Mouse (Mus musculus): ENCODE measurements around the gene Bcl7b.

The Bcl7b gene

DNA sequence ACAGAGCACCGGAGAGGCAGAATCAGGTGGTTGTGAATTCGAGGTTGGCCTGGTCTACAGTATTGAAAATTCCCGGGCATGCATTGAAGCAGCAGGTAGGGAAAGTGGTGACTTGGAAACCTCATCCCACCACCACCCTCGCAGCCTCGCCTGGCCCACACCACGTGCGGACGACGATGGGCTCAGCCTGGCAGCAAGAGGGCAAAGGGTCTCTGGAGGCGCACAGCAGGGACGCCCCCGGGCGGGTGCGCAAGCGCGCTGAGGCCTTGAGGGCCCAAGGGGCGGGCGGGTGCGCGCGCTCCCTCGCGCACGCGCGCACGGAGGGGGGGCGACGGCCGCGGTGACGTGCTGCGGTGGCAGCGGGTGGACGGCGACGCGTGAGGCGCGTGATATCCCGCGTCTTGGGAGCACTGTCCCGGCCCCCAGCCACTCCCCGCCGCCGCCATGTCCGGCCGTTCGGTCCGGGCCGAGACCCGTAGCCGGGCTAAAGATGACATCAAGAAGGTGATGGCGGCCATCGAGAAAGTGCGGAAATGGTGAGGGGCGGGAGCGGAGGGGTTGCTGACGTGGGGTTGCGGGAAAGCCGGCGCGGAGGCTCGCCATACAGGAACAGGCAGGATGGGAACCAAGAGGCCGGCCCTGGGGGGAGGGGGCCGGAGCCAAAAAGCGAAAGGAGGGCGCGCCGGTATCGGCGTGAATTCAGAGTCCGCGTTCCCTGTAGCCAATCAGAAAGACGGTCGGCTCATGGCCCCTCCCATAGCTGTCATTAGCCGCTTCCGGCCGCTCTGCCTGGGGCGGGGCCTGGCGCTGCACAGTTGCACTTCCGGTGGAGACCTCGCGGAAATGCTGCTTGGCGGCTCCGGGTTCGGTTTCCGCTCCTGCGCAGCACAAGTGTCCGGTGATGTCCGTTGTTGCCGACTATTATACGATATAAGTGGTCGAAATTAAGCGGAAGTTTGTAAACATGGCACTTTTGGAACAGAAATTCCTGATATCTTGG lies at the start of gene Bcl7b:
Gene Bcl7b, plus strand, starts transcription at position 221 of the 1,000 bp plus-strand sequence.
- DNase-seq (ENCODE audit: low spot score) = peak; percentile 90

- DNase-seq (ENCODE audit: low spot score) = peak; percentile 63
Measured at GRCm38 (mm10) chr5:135118589-135119081, 49.4 kb upstream of the Bcl7b start.

DNA sequence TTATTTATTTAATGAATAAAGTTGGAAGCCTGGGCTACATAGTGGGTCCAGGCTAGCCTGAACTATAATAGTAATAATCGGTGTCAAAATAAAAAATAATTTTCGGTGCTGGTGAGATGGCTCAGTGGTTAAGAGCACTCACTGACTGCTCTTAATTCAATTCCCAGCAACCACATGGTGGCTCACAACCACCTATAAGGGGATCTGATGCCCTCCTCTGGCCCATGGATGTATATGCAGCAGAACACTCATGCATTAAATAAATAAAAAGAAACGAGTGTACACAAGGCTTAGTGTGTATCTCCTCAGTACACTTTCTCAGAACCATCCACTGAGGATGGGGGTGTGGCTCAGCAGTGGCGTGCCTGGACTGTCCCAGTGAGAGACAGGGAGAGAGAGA lies 47.3 kb upstream of the Bcl7b start:
- DNase-seq (ENCODE audit: low spot score) = no peak

DNA sequence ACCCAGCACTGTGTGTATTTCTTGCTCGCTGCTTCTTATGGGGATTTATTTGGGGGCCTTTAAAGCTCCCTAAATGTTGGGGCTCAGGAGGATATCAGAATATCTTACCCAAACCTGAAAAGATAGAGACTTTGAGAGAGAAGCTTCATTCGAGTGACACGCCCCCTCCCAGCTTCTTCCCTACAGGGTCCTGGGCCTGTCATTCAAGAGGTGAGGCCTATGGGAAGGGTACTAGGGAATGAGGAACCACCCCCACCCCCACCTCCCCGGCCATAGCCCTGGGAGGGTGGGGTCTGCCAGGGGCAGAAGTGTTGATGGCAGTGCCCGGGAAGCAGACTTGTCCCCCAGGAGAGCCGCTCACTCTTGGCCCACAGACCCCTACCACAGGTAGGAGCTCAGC lies 42.0 kb upstream of the Bcl7b start:
- DNase-seq (ENCODE audit: low spot score) = no peak

DNA sequence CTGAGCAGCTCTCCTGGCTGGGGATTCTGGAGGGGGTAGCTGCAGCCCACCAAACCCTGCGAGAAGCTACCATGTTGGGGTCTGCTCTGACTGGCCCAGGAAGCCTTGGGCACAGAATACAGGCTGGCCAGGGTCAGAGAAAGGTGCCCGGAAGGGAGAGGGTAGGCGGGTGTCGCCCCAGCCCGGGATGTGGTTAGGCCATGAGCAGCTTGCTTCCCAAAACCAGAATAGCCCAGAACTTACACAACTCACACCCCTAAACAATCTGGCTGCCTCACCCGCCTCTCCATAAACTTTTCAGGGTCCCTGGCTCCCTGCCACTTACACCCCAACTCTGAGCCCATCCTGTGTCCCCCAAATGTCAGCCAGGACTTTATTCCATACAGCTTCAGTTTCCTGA lies 40.4 kb upstream of the Bcl7b start:
- DNase-seq (ENCODE audit: low spot score) = no peak

- no peak for DNase-seq (ENCODE audit: low spot score)
Measured at GRCm38 (mm10) chr5:135129747-135130146, 38.3 kb upstream of the Bcl7b start.

GRCm38 (mm10) chr5:135133736-135134405 lies 34.2 kb upstream of the Bcl7b start:
- peak; percentile 48 for DNase-seq (ENCODE audit: low spot score)

DNA sequence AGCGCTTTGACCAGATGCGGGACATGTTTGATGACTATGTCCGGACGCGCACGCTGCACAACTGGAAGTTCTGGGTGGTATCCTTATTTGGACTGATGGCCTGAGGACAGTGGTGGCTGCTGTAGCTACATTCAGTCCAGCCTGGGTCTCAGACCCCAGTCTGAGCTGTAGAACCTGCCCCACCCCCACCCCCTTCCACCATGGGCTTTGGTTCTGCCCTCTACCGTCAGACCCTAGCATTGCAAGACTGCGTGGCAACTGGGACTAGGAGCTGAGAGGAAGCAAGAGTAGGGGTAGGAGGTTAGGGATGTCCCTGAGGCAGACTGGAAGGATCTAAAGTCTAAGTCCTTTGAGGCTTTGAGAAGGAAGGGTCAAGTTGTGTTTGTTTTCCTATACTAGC lies 33.5 kb upstream of the Bcl7b start:
- DNase-seq (ENCODE audit: low spot score) = no peak

DNA sequence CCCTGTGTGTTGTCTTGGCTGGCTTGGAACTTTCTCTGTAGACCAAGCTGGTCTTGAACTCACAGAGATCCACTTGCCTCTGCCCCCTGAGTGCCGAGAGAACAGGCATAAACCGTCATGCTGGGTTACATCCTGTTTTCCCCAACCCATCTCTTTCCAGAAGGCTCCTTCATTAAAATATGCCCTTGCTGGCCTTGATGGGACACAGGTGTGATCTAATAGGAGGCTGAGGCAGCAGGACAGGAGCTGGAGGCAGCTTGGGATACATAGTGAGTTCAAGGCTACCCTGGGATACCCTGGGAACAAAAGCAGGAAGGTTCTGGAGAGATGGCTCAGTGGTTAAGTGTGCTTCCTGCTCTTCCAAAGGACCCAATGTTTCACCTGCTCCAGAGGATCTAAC lies 28.2 kb upstream of the Bcl7b start:
- DNase-seq (ENCODE audit: low spot score) = no peak

DNA sequence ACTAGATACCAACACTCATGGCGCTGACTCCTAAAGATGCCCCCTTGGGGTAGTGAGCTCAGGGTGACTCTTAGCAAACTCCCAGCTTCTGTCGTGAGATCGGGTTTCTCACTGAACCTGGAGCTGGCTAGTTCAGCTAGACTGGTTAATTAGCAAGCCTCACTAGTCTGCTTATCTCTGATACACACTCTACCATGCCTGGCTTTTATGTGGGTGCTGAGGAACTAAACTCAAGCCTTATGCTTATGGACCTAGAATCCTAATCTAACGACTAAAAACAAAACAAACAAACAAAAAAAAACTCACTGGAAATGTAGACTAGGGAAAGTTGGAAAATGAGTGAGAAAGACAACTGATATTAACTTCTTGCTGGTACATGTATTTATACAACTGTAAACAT lies 23.6 kb upstream of the Bcl7b start:
- no peak for DNase-seq (ENCODE audit: low spot score)

DNA sequence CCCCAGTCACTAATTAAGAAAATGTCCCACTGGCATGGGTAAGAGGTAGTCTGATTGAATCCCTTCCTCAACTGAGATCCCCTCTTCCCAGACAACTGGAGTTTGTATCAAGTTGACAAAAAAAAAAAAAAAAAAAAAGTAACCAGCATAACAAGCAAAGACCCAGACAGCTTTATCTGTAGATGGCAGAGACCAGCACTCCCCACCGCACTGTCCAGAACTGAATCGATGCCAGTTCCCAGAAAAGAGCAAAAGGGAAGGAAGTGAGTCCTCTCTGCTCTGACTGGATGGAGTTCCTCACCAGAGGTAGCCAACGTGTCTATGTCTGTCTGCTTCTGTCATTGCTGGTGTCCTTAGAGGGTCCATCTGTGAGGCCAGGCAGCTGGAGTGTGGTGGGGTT lies 22.6 kb upstream of the Bcl7b start:
- DNase-seq (ENCODE audit: low spot score) = no peak

GRCm38 (mm10) chr5:135145955-135146354 lies 22.1 kb upstream of the Bcl7b start:
- DNase-seq (ENCODE audit: low spot score) = no peak

DNA sequence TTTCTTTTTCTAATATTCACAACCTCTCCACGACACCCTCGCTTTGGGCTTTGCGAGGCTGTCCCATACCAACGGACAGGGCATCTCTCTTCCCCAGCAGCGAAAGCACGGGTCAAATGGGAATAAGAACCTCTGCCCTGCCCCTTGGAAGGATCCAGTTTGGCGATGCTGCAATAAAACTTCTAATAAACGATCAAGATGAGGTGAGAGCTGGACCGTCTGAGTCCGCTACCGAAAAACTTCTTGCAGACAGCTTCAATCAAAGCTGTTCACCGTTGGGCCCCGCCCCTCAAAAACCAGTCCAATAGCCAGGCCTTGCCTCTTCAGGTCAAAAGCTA lies 19.4 kb upstream of the Bcl7b start:
- no peak for DNase-seq (ENCODE audit: low spot score)

GRCm38 (mm10) chr5:135149053-135149819 lies 18.8 kb upstream of the Bcl7b start, which contains the start of gene Tbl2:
Gene Tbl2, plus strand, starts transcription at chr5:135149657.
- DNase-seq (ENCODE audit: low spot score) = peak; percentile 98

DNA sequence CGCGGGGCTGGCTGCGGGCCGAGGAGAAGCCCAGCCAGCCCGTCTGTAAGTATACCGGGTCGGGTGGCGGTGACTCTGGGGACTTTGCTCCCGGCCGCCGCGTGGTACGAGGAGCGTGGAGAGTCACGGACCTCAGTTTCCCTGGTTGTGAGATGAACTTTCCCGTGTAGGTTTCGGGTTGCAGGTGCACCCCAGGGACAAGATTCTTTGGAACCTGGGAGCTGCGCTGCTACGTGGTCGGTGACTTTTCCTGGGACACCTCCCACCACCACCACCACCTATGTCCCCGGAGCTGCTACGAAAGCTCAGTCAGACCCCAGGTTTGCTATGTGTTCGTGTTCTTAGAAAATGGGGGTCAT lies 18.3 kb upstream of the Bcl7b start:
- no peak for DNase-seq (ENCODE audit: low spot score)

- DNase-seq (ENCODE audit: low spot score) = no peak
Measured at GRCm38 (mm10) chr5:135156496-135156895, 11.6 kb upstream of the Bcl7b start.

DNA sequence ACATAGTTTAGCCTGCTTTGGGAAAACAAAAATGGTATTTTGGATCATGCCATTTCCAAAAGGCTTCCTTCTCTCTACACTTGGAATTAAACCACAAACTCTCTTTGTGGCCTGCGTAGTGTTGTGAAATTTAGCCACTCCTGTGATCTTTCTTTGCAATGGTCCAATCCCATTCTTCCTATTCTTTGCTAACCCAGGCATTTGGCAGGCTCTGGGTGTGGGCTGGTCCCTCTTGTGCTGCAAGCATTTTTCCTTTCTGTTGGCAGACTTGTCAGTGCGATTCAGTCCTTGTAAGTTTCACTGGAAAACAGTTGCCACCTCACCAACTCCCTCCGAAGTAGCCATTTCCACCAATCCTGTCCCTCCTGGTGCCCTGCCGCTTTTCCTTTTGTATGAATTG lies 6.9 kb upstream of the Bcl7b start:
- no peak for DNase-seq (ENCODE audit: low spot score)

DNA sequence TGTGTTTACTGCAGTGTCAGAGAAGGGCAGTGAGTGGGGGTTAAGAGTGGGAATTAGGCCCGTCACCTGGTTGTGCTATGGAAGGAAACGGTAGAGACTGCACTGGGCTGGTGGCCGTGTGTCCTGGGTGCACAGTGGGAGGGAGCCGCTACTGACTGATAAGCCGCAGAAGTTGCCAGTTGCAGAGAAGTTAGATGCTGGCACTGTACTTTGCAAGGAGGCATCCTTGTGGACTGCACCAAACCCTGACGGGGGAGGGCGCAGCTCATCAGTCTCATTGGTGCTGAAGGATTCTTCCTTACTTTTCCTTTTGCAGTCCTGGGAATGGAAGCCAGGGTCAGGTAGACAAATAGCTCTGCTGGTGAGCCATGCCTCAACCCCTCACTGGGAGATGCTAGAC lies 6.4 kb upstream of the Bcl7b start:
- no peak for DNase-seq (ENCODE audit: low spot score)

DNA sequence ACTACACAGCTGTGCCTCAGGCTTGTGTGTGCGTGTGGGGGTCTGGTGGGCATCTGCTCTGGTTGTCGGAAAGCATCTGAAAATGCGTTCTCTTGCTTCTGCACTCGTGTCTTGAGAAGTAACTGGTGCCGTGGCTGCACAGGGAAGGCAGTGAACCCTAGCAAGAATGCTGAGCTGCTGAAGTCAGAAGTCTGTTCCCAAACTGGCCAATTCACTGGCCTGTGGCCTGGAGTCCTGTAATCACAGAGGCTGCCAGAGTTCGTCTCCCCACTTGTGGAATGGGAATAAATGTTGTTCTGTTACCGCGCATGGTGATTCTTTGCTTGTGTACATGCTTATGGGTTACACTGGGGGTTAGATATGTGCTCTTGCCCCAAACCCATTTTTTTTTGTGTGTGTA lies 5.7 kb upstream of the Bcl7b start:
- no peak for DNase-seq (ENCODE audit: low spot score)

GRCm38 (mm10) chr5:135162821-135163220 lies 5.3 kb upstream of the Bcl7b start:
- no peak for DNase-seq (ENCODE audit: low spot score)

DNA sequence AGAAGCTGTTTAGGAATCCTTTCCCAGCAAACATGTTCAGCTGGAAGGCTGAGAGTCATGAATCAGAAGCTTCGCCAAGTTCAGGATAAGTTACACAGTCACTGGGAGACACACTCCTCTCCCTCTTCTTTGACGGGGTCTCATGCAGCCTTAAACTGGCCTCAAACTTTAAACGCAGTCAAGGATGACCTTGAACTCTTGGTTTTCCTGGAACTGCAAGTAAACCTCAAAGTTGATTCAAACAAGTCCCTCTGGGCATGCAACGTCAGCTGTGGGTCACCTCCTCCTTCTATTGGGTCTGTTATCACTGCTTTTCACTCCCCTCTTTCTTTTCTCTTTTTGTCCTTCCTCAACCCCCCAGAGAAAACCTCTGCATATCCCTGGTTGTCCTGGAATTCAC lies 1.2 kb upstream of the Bcl7b start:
- DNase-seq (ENCODE audit: low spot score) = no peak

GRCm38 (mm10) chr5:135167469-135167868 lies 614 bp upstream of the Bcl7b start:
- DNase-seq (ENCODE audit: low spot score) = no peak

- DNase-seq (ENCODE audit: low spot score) = no peak
Measured at GRCm38 (mm10) chr5:135169479-135169878, 1.4 kb downstream of the Bcl7b start.

All from urinary bladder, postnatal 25 days (tissue).